Comparison of ENCODE assay signal across 24 mouse cellular contexts in genomic region chr12:85964436-85964835, GRCm38 (mm10).
A peak's percentile ranks its signal among the peaks of the same experiment; 100 is the strongest.
DNase-seq lines count a peak whose midpoint lies in the region; ATAC-seq and TF ChIP-seq lines count a peak whose summit lies in the region.
"Had no signal": no experiment of that assay in that cellular context is flagged by ENCODE, and none has a peak within 500 bp of the region (broad histone marks: within the 10 kb centered on the region; RNA-seq: fewer than 3 reads in every experiment).

No protein-coding gene starts in this region.

- H3K79me2 ChIP-seq in CH12.LX (replicated peaks; ENCODE audit: control insufficient read depth, extremely low read depth, insufficient read depth, poor library complexity, severe bottlenecking): no peaks in the 10 kb centered on the region

- no peak for TF ChIP-seq EP300 in CH12.LX (IDR thresholded peaks at IDR 0.05; ENCODE audit: low read length)

- in situ Hi-C loops in CH12.LX (cut with MboI; ENCODE audit: low pct_ligation_motif_present, low pct_unique_long_range_greater_than_20kb, low sequenced_read_pairs): no loop called here

- peak overlapping the region; percentile 73; the same call in 1 of the 2 replicates for H3K27ac ChIP-seq in lung, embryonic 14.5 days (ENCODE audit: low read depth)
- no peak overlapping the region for H3K27ac ChIP-seq in CH12.LX (ENCODE audit: insufficient read depth, low read depth)
- 0 out of 2 replicates have a peak overlapping the region, but pooled peaks have one; percentile 2 for H3K27ac ChIP-seq in bone marrow macrophage, adult 2 months (ENCODE audit: insufficient read depth, low read depth, low read length)
- no peak overlapping the region for H3K27ac ChIP-seq in hindbrain, embryonic 14.5 days
- H3K27ac ChIP-seq: forebrain, embryonic 13.5 days; gastrocnemius, adult 2 months; hindbrain, embryonic 10.5 days; hindbrain, postnatal 0 days; limb, embryonic 15.5 days; liver, embryonic 15.5 days; midbrain, embryonic 13.5 days had no signal

- dilution Hi-C loops in CH12.LX (cut with MboI; ENCODE audit: extremely low pct_ligation_motif_present, extremely low pct_unique_long_range_greater_than_20kb, low sequenced_read_pairs): no loop called here

- no peak for ATAC-seq in lung, embryonic 14.5 days (ENCODE audit: insufficient read depth)
- ATAC-seq in hindbrain, embryonic 14.5 days (ENCODE audit: low FRiP score): no peak
- ATAC-seq: forebrain, embryonic 13.5 days; hindbrain, postnatal 0 days; intestine, postnatal 0 days; midbrain, embryonic 13.5 days had no signal

- no peak overlapping the region for H3K4me3 ChIP-seq in lung, embryonic 14.5 days (ENCODE audit: low read depth, low read length)
- no peak overlapping the region for H3K4me3 ChIP-seq in CH12.LX (replicated peaks in 1 of 3; ENCODE audit: low read depth in 2 of 3, low read length in 2 of 3, poor library complexity in 1 of 3)
- no peak overlapping the region for H3K4me3 ChIP-seq in bone marrow macrophage, adult 2 months (ENCODE audit: insufficient read depth, low read length)
- no peak overlapping the region for H3K4me3 ChIP-seq in hindbrain, embryonic 14.5 days (replicated peaks; ENCODE audit: low read length)
- H3K4me3 ChIP-seq: embryonic facial prominence, embryonic 13.5 days; forebrain, embryonic 13.5 days; gastrocnemius, adult 2 months; hindbrain, embryonic 10.5 days; limb, embryonic 15.5 days; liver, embryonic 15.5 days; megakaryocyte, embryonic 14.5 days; midbrain, embryonic 13.5 days had no signal

- H3K4me1 ChIP-seq in lung, embryonic 14.5 days (ENCODE audit: insufficient read depth): peaks cover 18% of the 10 kb centered on the region
- H3K4me1 ChIP-seq in CH12.LX (ENCODE audit: control insufficient read depth in 1 of 2, insufficient read depth in 2 of 2): peaks cover 0 to 19% of the 10 kb centered on the region in 2 experiments; a peak in 2 of 4 replicates
- peaks cover 37% of the 10 kb centered on the region for H3K4me1 ChIP-seq in bone marrow macrophage, adult 2 months (ENCODE audit: control insufficient read depth, insufficient read depth, low read length)
- 0 out of 2 replicates have a peak, but pooled peaks cover 4% of the 10 kb centered on the region for H3K4me1 ChIP-seq in hindbrain, embryonic 14.5 days (replicated peaks; ENCODE audit: control insufficient read depth, insufficient read depth, low read length)
- H3K4me1 ChIP-seq: hindbrain, embryonic 10.5 days; midbrain, embryonic 13.5 days had no signal

- no peaks in the 10 kb centered on the region for H3K36me3 ChIP-seq in lung, embryonic 14.5 days (ENCODE audit: insufficient read depth)
- H3K36me3 ChIP-seq in CH12.LX (replicated peaks in 1 of 2; ENCODE audit: control insufficient read depth in 1 of 2, insufficient read depth in 1 of 2, low read length in 1 of 2): peaks cover 6 to 13% of the 10 kb centered on the region in 2 experiments
- H3K36me3 ChIP-seq in splenic B cell, adult 2 months (ENCODE audit: control insufficient read depth, insufficient read depth, low read length, poor library complexity, severe bottlenecking): no peaks in the 10 kb centered on the region
- no peaks in the 10 kb centered on the region for H3K36me3 ChIP-seq in hindbrain, embryonic 14.5 days (replicated peaks; ENCODE audit: control insufficient read depth, insufficient read depth)
- H3K36me3 ChIP-seq: limb, embryonic 15.5 days had no signal

- no peaks in the 10 kb centered on the region for H3K27me3 ChIP-seq in lung, embryonic 14.5 days (ENCODE audit: insufficient read depth, low read length)
- no peaks in the 10 kb centered on the region for H3K27me3 ChIP-seq in CH12.LX (replicated peaks)
- no peaks in the 10 kb centered on the region for H3K27me3 ChIP-seq in splenic B cell, adult 2 months (ENCODE audit: control insufficient read depth, insufficient read depth, low read length, poor library complexity, severe bottlenecking)
- H3K27me3 ChIP-seq in hindbrain, embryonic 14.5 days (ENCODE audit: control insufficient read depth, insufficient read depth, low read length): no peaks in the 10 kb centered on the region
- H3K27me3 ChIP-seq: embryonic facial prominence, embryonic 13.5 days; forebrain, embryonic 13.5 days; limb, embryonic 15.5 days; liver, embryonic 15.5 days; megakaryocyte, embryonic 14.5 days; midbrain, embryonic 13.5 days had no signal

- TF ChIP-seq POLR2A in CH12.LX (IDR thresholded peaks at IDR 0.05; ENCODE audit: low read depth, low read length): no peak
- no peak for TF ChIP-seq POLR2A in bone marrow macrophage, adult 2 months (IDR thresholded peaks at IDR 0.05; ENCODE audit: borderline replicate concordance, low read depth, low read length)

- no peak overlapping the region for H3K4me2 ChIP-seq in lung, embryonic 14.5 days
- no peak overlapping the region for H3K4me2 ChIP-seq in CH12.LX (ENCODE audit: insufficient read depth, low read depth, poor library complexity, severe bottlenecking)
- no peak overlapping the region for H3K4me2 ChIP-seq in hindbrain, embryonic 14.5 days (replicated peaks)
- H3K4me2 ChIP-seq: embryonic facial prominence, embryonic 13.5 days; forebrain, embryonic 13.5 days; heart, embryonic 11.5 days; limb, embryonic 15.5 days; liver, embryonic 15.5 days; midbrain, embryonic 13.5 days had no signal

- 74% methylated on average over 3 of the region's 3 CpGs for WGBS in lung, embryonic 14.5 days
- 88% methylated on average over 3 of the region's 3 CpGs for whole genome bisulfite sequencing in hindbrain, embryonic 14.5 days

- no peak for DNase-seq in lung, embryonic 14.5 days
- DNase-seq in lung, postnatal 14 days: no peak
- no peak for DNase-seq in CH12.LX (ENCODE audit: extremely low read depth)
- peak; percentile 81 for DNase-seq in splenic B cell, adult 2 months (ENCODE audit: low read depth, low spot score)
- DNase-seq in heart, postnatal 4 days: no peak
- DNase-seq in hindbrain, embryonic 14.5 days (ENCODE audit: low spot score): no peak
- DNase-seq: cerebellum, adult 18-20 months; cerebellum, postnatal 36 days; embryo, embryonic 11 days; gastrocnemius, adult 2 months; layer of hippocampus, postnatal 36 days; retina, postnatal 1 day; right cerebral cortex, postnatal 25 days had no signal

- TF ChIP-seq RAD21 in CH12.LX (IDR thresholded peaks at IDR 0.05; ENCODE audit: low read depth, low read length): no peak

- H3K9ac ChIP-seq in lung, embryonic 14.5 days: no peak overlapping the region
- no peak overlapping the region for H3K9ac ChIP-seq in CH12.LX (ENCODE audit: insufficient read depth, low read depth)
- no peak overlapping the region for H3K9ac ChIP-seq in hindbrain, embryonic 14.5 days
- H3K9ac ChIP-seq: embryonic facial prominence, embryonic 13.5 days; forebrain, embryonic 13.5 days; limb, embryonic 15.5 days; liver, embryonic 15.5 days had no signal

- no peaks in the 10 kb centered on the region for H3K9me3 ChIP-seq in lung, embryonic 14.5 days (ENCODE audit: low read depth, low read length)
- no peaks in the 10 kb centered on the region for H3K9me3 ChIP-seq in CH12.LX (replicated peaks; ENCODE audit: low read length)
- H3K9me3 ChIP-seq in hindbrain, embryonic 14.5 days (ENCODE audit: control insufficient read depth, low read length): no peaks in the 10 kb centered on the region
- H3K9me3 ChIP-seq: embryonic facial prominence, embryonic 13.5 days; forebrain, embryonic 13.5 days; hindbrain, embryonic 10.5 days; limb, embryonic 15.5 days; liver, embryonic 15.5 days; megakaryocyte, embryonic 14.5 days; midbrain, embryonic 13.5 days had no signal

- no peak for TF ChIP-seq CTCF in lung, embryonic 14.5 days (IDR thresholded peaks at IDR 0.05; ENCODE audit: low read depth)
- no peak for TF ChIP-seq CTCF in CH12.LX (conservative IDR thresholded peaks at IDR 0.05 in 1 of 2, IDR thresholded peaks at IDR 0.05 in 1 of 2; ENCODE audit: low read depth in 2 of 2, low read length in 2 of 2)
- no peak for TF ChIP-seq CTCF in bone marrow macrophage, adult 2 months (IDR thresholded peaks at IDR 0.05; ENCODE audit: low read depth, low read length)

TF ChIP-seq in CH12.LX, 34 proteins besides CTCF, POLR2A, EP300 and RAD21:
- no peak for TF ChIP-seq BHLHE40 (IDR thresholded peaks at IDR 0.05; ENCODE audit: low read depth, low read length)
- TF ChIP-seq MXI1 (IDR thresholded peaks at IDR 0.05; ENCODE audit: low read depth, low read length): no peak
- 0 out of 2 replicates have a peak, but pooled peaks have one; percentile 48 for TF ChIP-seq MAFK (IDR thresholded peaks at IDR 0.05; ENCODE audit: insufficient replicate concordance, low read length)
- TF ChIP-seq E2F4 (IDR thresholded peaks at IDR 0.05; ENCODE audit: insufficient replicate concordance, low read depth, low read length): no peak

Comparison
In these comparisons a context has a peak if more than half of its experiments do, and no peak if none do; other contexts are left out.
1. H3K27ac ChIP-seq: peak in lung, embryonic 14.5 days (single experiment) and bone marrow macrophage, adult 2 months (single experiment); none in CH12.LX (single experiment) and hindbrain, embryonic 14.5 days (single experiment).